ENCODE assay signal across 20 mouse cellular contexts in genomic region chr1:54910489-54911255, GRCm38 (mm10). TPM values are rescaled to one million over a fixed set of nuclear protein-coding genes. Genes with fewer than 3 reads are reported as not detected.
DNase-seq lines count a peak whose midpoint lies in the region; ATAC-seq and TF ChIP-seq lines count a peak whose summit lies in the region.
"Had no signal": no experiment of that assay in that cellular context is flagged by ENCODE, and none has a peak within 500 bp of the region (broad histone marks: within the 10 kb centered on the region; RNA-seq: fewer than 3 reads in every experiment).

No protein-coding gene starts in this region.

- DNase-seq in liver, adult 2 months (ENCODE audit: extremely low read depth, low read depth, low spot score), result peak; percentile 65
- DNase-seq in liver, embryonic 11.5 days (ENCODE audit: low spot score), result no peak
- peak; percentile 16 for DNase-seq in A20 (ENCODE audit: low read depth, low spot score)
- no peak for DNase-seq in embryonic facial prominence, embryonic 10.5 days (ENCODE audit: low spot score)
- no peak for DNase-seq in right cerebral cortex, adult 2 months (ENCODE audit: low spot score in 2 of 2)
- DNase-seq: adrenal gland, adult 8-10 months; cerebellum, adult 11-12 months; cerebellum, postnatal 36 days; heart, postnatal 36 days; lung, adult 18-20 months; thymus, postnatal 36 days had no signal

- H3K79me2 ChIP-seq in liver, adult 2 months (ENCODE audit: control insufficient read depth, insufficient read depth, low read length), result peaks cover 7% of the 10 kb centered on the region; the same call in 1 of the 2 replicates

- TF ChIP-seq POLR2A in liver, adult 2 months (IDR thresholded peaks at IDR 0.05; ENCODE audit: extremely low read depth, insufficient read depth, low read length), result no peak

- H3K4me2 ChIP-seq in liver, embryonic 11.5 days, result no peak overlapping the region
- H3K4me2 ChIP-seq in forebrain, embryonic 13.5 days, result no peak overlapping the region
- H3K4me2 ChIP-seq: forebrain, embryonic 12.5 days; heart, embryonic 13.5 days; hindbrain, embryonic 14.5 days; kidney, embryonic 15.5 days; midbrain, embryonic 11.5 days had no signal

- 66% methylated on average over 5 of the region's 5 CpGs for WGBS in liver, adult 2 months
- WGBS in liver, embryonic 11.5 days, result 63% methylated on average over 5 of the region's 5 CpGs
- WGBS in embryonic facial prominence, embryonic 10.5 days, result 80% methylated on average over 5 of the region's 5 CpGs
- 87% methylated on average over 5 of the region's 5 CpGs for WGBS in forebrain, embryonic 13.5 days

- TF ChIP-seq CTCF in liver, adult 2 months (IDR thresholded peaks at IDR 0.05; ENCODE audit: low read depth, low read length), result no peak

- no peak for ATAC-seq in liver, embryonic 11.5 days (replicated peaks; ENCODE audit: low FRiP score)
- peak; percentile 12 for ATAC-seq in CD4-positive, CD25-positive, alpha-beta regulatory T cell, adult 4 months
- ATAC-seq in forebrain, embryonic 13.5 days, result no peak
- no peak for ATAC-seq in erythroblast, adult 5-6 weeks (replicated peaks; ENCODE audit: low FRiP score, poor library complexity, severe bottlenecking)
- ATAC-seq: intestine, embryonic 16.5 days had no signal

- H3K27me3 ChIP-seq in liver, adult 2 months (ENCODE audit: control insufficient read depth, insufficient read depth, low read length), result no peaks in the 10 kb centered on the region
- no peaks in the 10 kb centered on the region for H3K27me3 ChIP-seq in liver, embryonic 11.5 days (replicated peaks; ENCODE audit: control insufficient read depth, insufficient read depth, low read length)
- H3K27me3 ChIP-seq in embryonic facial prominence, embryonic 10.5 days (replicated peaks; ENCODE audit: low read depth, poor library complexity, severe bottlenecking), result no peaks in the 10 kb centered on the region
- no peaks in the 10 kb centered on the region for H3K27me3 ChIP-seq in forebrain, embryonic 13.5 days
- H3K27me3 ChIP-seq: forebrain, embryonic 12.5 days; heart, embryonic 13.5 days; kidney, embryonic 15.5 days had no signal

- H3K36me3 ChIP-seq in liver, adult 2 months (ENCODE audit: control insufficient read depth, insufficient read depth, low read length), result no peaks in the 10 kb centered on the region
- H3K36me3 ChIP-seq in liver, embryonic 11.5 days (ENCODE audit: control insufficient read depth, insufficient read depth, low read length), result no peaks in the 10 kb centered on the region
- H3K36me3 ChIP-seq in embryonic facial prominence, embryonic 10.5 days (replicated peaks), result no peaks in the 10 kb centered on the region
- no peaks in the 10 kb centered on the region for H3K36me3 ChIP-seq in forebrain, embryonic 13.5 days (ENCODE audit: poor library complexity, severe bottlenecking)
- H3K36me3 ChIP-seq: forebrain, embryonic 12.5 days; heart, embryonic 13.5 days; kidney, embryonic 15.5 days had no signal

- no peaks in the 10 kb centered on the region for H3K9me3 ChIP-seq in liver, embryonic 11.5 days (ENCODE audit: control insufficient read depth, low read length)
- no peaks in the 10 kb centered on the region for H3K9me3 ChIP-seq in embryonic facial prominence, embryonic 10.5 days
- H3K9me3 ChIP-seq in forebrain, embryonic 13.5 days (replicated peaks), result no peaks in the 10 kb centered on the region
- H3K9me3 ChIP-seq: forebrain, embryonic 12.5 days; heart, embryonic 13.5 days; kidney, embryonic 15.5 days had no signal

- H3K27ac ChIP-seq in liver, adult 2 months (replicated peaks; ENCODE audit: insufficient read depth, low read depth, low read length), result no peak overlapping the region
- no peak overlapping the region for H3K27ac ChIP-seq in liver, embryonic 11.5 days (ENCODE audit: low read depth, low read length)
- 0 out of 2 replicates have a peak overlapping the region, but pooled peaks have one; percentile 19 for H3K27ac ChIP-seq in embryonic facial prominence, embryonic 10.5 days (replicated peaks)
- H3K27ac ChIP-seq in forebrain, embryonic 13.5 days, result no peak overlapping the region
- H3K27ac ChIP-seq: forebrain, embryonic 12.5 days; heart, embryonic 13.5 days; hindbrain, embryonic 14.5 days; kidney, embryonic 15.5 days had no signal

- no peak overlapping the region for H3K4me3 ChIP-seq in liver, adult 2 months (ENCODE audit: insufficient read depth, low read depth, low read length)
- no peak overlapping the region for H3K4me3 ChIP-seq in liver, embryonic 11.5 days (ENCODE audit: low read depth, low read length)
- H3K4me3 ChIP-seq in embryonic facial prominence, embryonic 10.5 days, result no peak overlapping the region
- H3K4me3 ChIP-seq in forebrain, embryonic 13.5 days, result no peak overlapping the region
- H3K4me3 ChIP-seq: forebrain, embryonic 12.5 days; heart, embryonic 13.5 days; kidney, embryonic 15.5 days had no signal

- H3K9ac ChIP-seq in liver, adult 2 months (ENCODE audit: low read depth, low read length), result no peak overlapping the region
- no peak overlapping the region for H3K9ac ChIP-seq in liver, embryonic 11.5 days (ENCODE audit: low read depth, low read length)
- H3K9ac ChIP-seq in forebrain, embryonic 13.5 days, result no peak overlapping the region
- H3K9ac ChIP-seq: forebrain, embryonic 12.5 days; heart, embryonic 13.5 days; hindbrain, embryonic 14.5 days; kidney, embryonic 15.5 days had no signal

- H3K4me1 ChIP-seq in liver, adult 2 months (ENCODE audit: control insufficient read depth, insufficient read depth, low read length), result peaks cover 18% of the 10 kb centered on the region
- H3K4me1 ChIP-seq in liver, embryonic 11.5 days (replicated peaks; ENCODE audit: control insufficient read depth, insufficient read depth, low read length), result peaks cover 21% of the 10 kb centered on the region
- H3K4me1 ChIP-seq in embryonic facial prominence, embryonic 10.5 days, result peaks cover 86% of the 10 kb centered on the region
- peaks cover 13% of the 10 kb centered on the region for H3K4me1 ChIP-seq in forebrain, embryonic 13.5 days

RNA-seq across cellular contexts. Expression of gene Ankrd44, which starts 15.5 kb away (rescaled TPM):
- 7.2 and 8.5 TPM in 2 replicates for total RNA-seq in liver, adult 2 months (2014; rRNA removed)
- polyA plus RNA-seq in liver, adult 2 months (2012; rRNA removed), result 1.6 and 2.3 TPM in 2 replicates
- polyA plus RNA-seq in liver, embryonic 11.5 days (2014; fragmentation: Nextera tagmentation; extraction: Ambion mirVana), result 11.8 and 12.1 TPM in 2 replicates
- polyA plus RNA-seq in CD4-positive, CD25-positive, alpha-beta regulatory T cell, adult 4 months (2017; shearing (Covaris generic)), result 100 to 1,000 TPM; 167 to 195 TPM
- 17.4 and 19.2 TPM in 2 replicates for polyA plus RNA-seq in embryonic facial prominence, embryonic 10.5 days (2016; fragmentation: Nextera tagmentation; extraction: Ambion mirVana)
- 15.7 and 16.6 TPM in 2 replicates for polyA plus RNA-seq in forebrain, embryonic 13.5 days (2015; fragmentation: Nextera tagmentation; extraction: Ambion mirVana)
- 29.7 and 41.7 TPM in 2 replicates for total RNA-seq in erythroblast, adult 5-6 weeks (2015; ENCODE audit: low replicate concordance)
- 18.0 and 26.7 TPM in 2 replicates for total RNA-seq in erythroblast, adult 5-6 weeks (2017; ENCODE audit: low replicate concordance)

Comparison
In these comparisons a context has a peak if more than half of its experiments do, and no peak if none do; other contexts are left out.
1. DNase-seq: peak in liver, adult 2 months (single experiment) and A20 (single experiment); none in liver, embryonic 11.5 days (single experiment), embryonic facial prominence, embryonic 10.5 days (single experiment) and right cerebral cortex, adult 2 months (0 of 2).